15 mouse cellular contexts compared by ENCODE assay signal in genomic region chr11:106246834-106247233, GRCm38 (mm10). TPM values are rescaled to one million over a fixed set of nuclear protein-coding genes. Genes with fewer than 3 reads are reported as not detected.
DNase-seq lines count a peak whose midpoint lies in the region; ATAC-seq and TF ChIP-seq lines count a peak whose summit lies in the region.
"Had no signal": no experiment of that assay in that cellular context is flagged by ENCODE, and none has a peak within 500 bp of the region (broad histone marks: within the 10 kb centered on the region; RNA-seq: fewer than 3 reads in every experiment).

No protein-coding gene starts in this region.

- no peak for ATAC-seq in CD4-positive, CD25-positive, alpha-beta regulatory T cell, adult 4 months
- 0 out of 2 replicates have a peak, but pooled peaks have one; percentile 45 for ATAC-seq in megakaryocyte-erythroid progenitor cell, adult 5-6 weeks (replicated peaks; ENCODE audit: low FRiP score, low TSS enrichment, poor library complexity, severe bottlenecking)

- intact Hi-C loops in left cerebral cortex, adult 2 months (cut with DNase I): no loop called here
- intact Hi-C loops in left cerebral cortex, postnatal 25 days (cut with DNase I): no loop called here

- H3K4me3 ChIP-seq in left cerebral cortex, adult 2 months: no peak overlapping the region
- H3K4me3 ChIP-seq: forebrain, embryonic 12.5 days; limb, embryonic 10.5 days; megakaryocyte, embryonic 14.5 days; neural tube, embryonic 13.5 days had no signal

- TF ChIP-seq CTCF in left cerebral cortex, adult 2 months (IDR thresholded peaks at IDR 0.05): peak; percentile 46

- no peak overlapping the region for H3K27ac ChIP-seq in left cerebral cortex, adult 2 months
- H3K27ac ChIP-seq: forebrain, embryonic 12.5 days; limb, embryonic 10.5 days; neural tube, embryonic 13.5 days had no signal

- DNase-seq in CD4-positive, CD25-positive, alpha-beta regulatory T cell, adult 2 months (ENCODE audit: low read depth, low spot score): peak; percentile 62
- DNase-seq in left cerebral cortex, adult 2 months (ENCODE audit: extremely low spot score in 1 of 2, low spot score in 2 of 2): no peak
- no peak for DNase-seq in left cerebral cortex, postnatal 25 days (ENCODE audit: low spot score in 2 of 2)
- peak; percentile 19 for DNase-seq in MN1 (ENCODE audit: low spot score)
- no peak for DNase-seq in ovary, adult 18-20 months (ENCODE audit: low spot score)
- no peak for DNase-seq in right cerebral cortex, postnatal 25 days
- DNase-seq: adrenal gland, adult 8-10 months; cerebellum, adult 9-10 months; heart, postnatal 10 days had no signal

RNA-seq across cellular contexts. Expression of gene Ftsj3, which starts 9.0 kb away (rescaled TPM):
- polyA plus RNA-seq in CD4-positive, CD25-positive, alpha-beta regulatory T cell, adult 4 months (2017; shearing (Covaris generic)): 10 to 100 TPM; 52.9 to 85.8 TPM
- 10 to 100 TPM; 30.1 to 31.1 TPM for total RNA-seq in left cerebral cortex, adult 2 months (2021)
- total RNA-seq in left cerebral cortex, postnatal 25 days (2021): 10 to 100 TPM; 28.6 to 29.3 TPM
- total RNA-seq in megakaryocyte-erythroid progenitor cell, adult 5-6 weeks (2014; fragmentation: Nextera tagmentation): 115 and 123 TPM in 2 replicates
- total RNA-seq in megakaryocyte-erythroid progenitor cell, adult 5-6 weeks (2017): 235 and 274 TPM in 2 replicates

RNA-seq across cellular contexts. Expression of gene Psmc5, which starts 9.1 kb away (rescaled TPM):
- 100 to 1,000 TPM; 161 to 197 TPM for polyA plus RNA-seq in CD4-positive, CD25-positive, alpha-beta regulatory T cell, adult 4 months (2017; shearing (Covaris generic))
- 100 to 1,000 TPM; 187 to 209 TPM for total RNA-seq in left cerebral cortex, adult 2 months (2021)
- total RNA-seq in left cerebral cortex, postnatal 25 days (2021): 100 to 1,000 TPM; 177 to 191 TPM
- 126 and 145 TPM in 2 replicates for total RNA-seq in megakaryocyte-erythroid progenitor cell, adult 5-6 weeks (2014; fragmentation: Nextera tagmentation)
- 111 and 128 TPM in 2 replicates for total RNA-seq in megakaryocyte-erythroid progenitor cell, adult 5-6 weeks (2017)

RNA-seq across cellular contexts. Expression of gene Smarcd2, which starts 25.9 kb away (rescaled TPM):
- 10 to 100 TPM; 12.3 to 23.7 TPM for polyA plus RNA-seq in CD4-positive, CD25-positive, alpha-beta regulatory T cell, adult 4 months (2017; shearing (Covaris generic))
- 10 to 100 TPM; 16.5 to 18.8 TPM for total RNA-seq in left cerebral cortex, adult 2 months (2021)
- 10 to 100 TPM; 13.2 to 15.8 TPM for total RNA-seq in left cerebral cortex, postnatal 25 days (2021)
- 93.8 and 120 TPM in 2 replicates for total RNA-seq in megakaryocyte-erythroid progenitor cell, adult 5-6 weeks (2014; fragmentation: Nextera tagmentation)
- total RNA-seq in megakaryocyte-erythroid progenitor cell, adult 5-6 weeks (2017): 201 and 272 TPM in 2 replicates

RNA-seq across cellular contexts. Expression of gene Tcam1, which starts 29.6 kb away (rescaled TPM):
- under 1 TPM; 0.39 TPM for polyA plus RNA-seq in CD4-positive, CD25-positive, alpha-beta regulatory T cell, adult 4 months (2017; shearing (Covaris generic))
- total RNA-seq in left cerebral cortex, adult 2 months (2021): not detected
- under 1 TPM; 0.18 to 0.34 TPM for total RNA-seq in left cerebral cortex, postnatal 25 days (2021)
- total RNA-seq in megakaryocyte-erythroid progenitor cell, adult 5-6 weeks (2014; fragmentation: Nextera tagmentation): 1.4 and 3.5 TPM in 2 replicates
- 2.1 and 3.7 TPM in 2 replicates for total RNA-seq in megakaryocyte-erythroid progenitor cell, adult 5-6 weeks (2017)

RNA-seq across cellular contexts. Expression of gene Ddx42, which starts 30.1 kb away (rescaled TPM):
- 100 to 1,000 TPM in 1 of 2 experiments, 10 to 100 TPM in 1; 84.7 to 135 TPM for polyA plus RNA-seq in CD4-positive, CD25-positive, alpha-beta regulatory T cell, adult 4 months (2017; shearing (Covaris generic))
- total RNA-seq in left cerebral cortex, adult 2 months (2021): 10 to 100 TPM; 63.4 to 68.7 TPM
- total RNA-seq in left cerebral cortex, postnatal 25 days (2021): 10 to 100 TPM; 64.1 to 68.2 TPM
- total RNA-seq in megakaryocyte-erythroid progenitor cell, adult 5-6 weeks (2014; fragmentation: Nextera tagmentation): 65.1 and 66.6 TPM in 2 replicates
- total RNA-seq in megakaryocyte-erythroid progenitor cell, adult 5-6 weeks (2017): 82.7 and 126 TPM in 2 replicates

Comparison
In these comparisons a context has a peak if more than half of its experiments do, and no peak if none do; other contexts are left out.
1. DNase-seq: peak in CD4-positive, CD25-positive, alpha-beta regulatory T cell, adult 2 months (single experiment) and MN1 (single experiment); none in left cerebral cortex, adult 2 months (0 of 2), left cerebral cortex, postnatal 25 days (0 of 2), ovary, adult 18-20 months (single experiment) and right cerebral cortex, postnatal 25 days (single experiment).
2. RNA of gene Smarcd2, which starts 25.9 kb away (total RNA-seq): 93.8 to 272 TPM in megakaryocyte-erythroid progenitor cell, adult 5-6 weeks; 16.5 to 18.8 TPM in left cerebral cortex, adult 2 months and 13.2 to 15.8 TPM in left cerebral cortex, postnatal 25 days; every median in the first group is over 4 times any median in the second.